Comparison of ENCODE assay signal across 16 mouse cellular contexts in genomic region chr3:115937807-115938206, GRCm38 (mm10).
"Had no signal": no experiment of that assay in that cellular context is flagged by ENCODE, and none has a peak within 500 bp of the region (broad histone marks: within the 10 kb centered on the region; RNA-seq: fewer than 3 reads in every experiment).

No protein-coding gene starts in this region.

- H3K27me3 ChIP-seq: limb, embryonic 12.5 days; liver, embryonic 13.5 days; lung, embryonic 15.5 days; megakaryocyte, embryonic 14.5 days; midbrain, embryonic 12.5 days; neural tube, embryonic 12.5 days had no signal

- H3K27ac ChIP-seq: kidney, postnatal 0 days; limb, embryonic 12.5 days; liver, embryonic 13.5 days; lung, embryonic 15.5 days; macrophage; midbrain, embryonic 12.5 days; neural tube, embryonic 12.5 days had no signal

- ATAC-seq: liver, postnatal 0 days had no signal

- H3K4me2 ChIP-seq: limb, embryonic 12.5 days; liver, embryonic 13.5 days; lung, embryonic 15.5 days; midbrain, embryonic 12.5 days; neural tube, embryonic 12.5 days had no signal

- H3K9me3 ChIP-seq: limb, embryonic 12.5 days; liver, embryonic 13.5 days; lung, embryonic 15.5 days; megakaryocyte, embryonic 14.5 days; midbrain, embryonic 12.5 days; neural tube, embryonic 12.5 days had no signal

- H3K4me3 ChIP-seq: limb, embryonic 12.5 days; liver, embryonic 13.5 days; lung, embryonic 15.5 days; megakaryocyte, embryonic 14.5 days; midbrain, embryonic 12.5 days; neural tube, embryonic 12.5 days had no signal

- H3K9ac ChIP-seq: limb, embryonic 12.5 days; liver, embryonic 13.5 days; liver, postnatal 0 days; lung, embryonic 15.5 days; midbrain, embryonic 12.5 days; neural tube, embryonic 12.5 days had no signal

- DNase-seq: kidney, postnatal 36 days; layer of hippocampus, adult 9-11 months; layer of hippocampus, postnatal 36 days; liver; liver, embryonic 13.5 days; liver, postnatal 0 days; lung, postnatal 14 days; spleen, adult 18-20 months; thymus, adult 18-20 months had no signal

- H3K4me1 ChIP-seq: limb, embryonic 12.5 days; liver, embryonic 13.5 days; lung, embryonic 15.5 days; midbrain, embryonic 12.5 days; neural tube, embryonic 12.5 days had no signal
